Mouse (Mus musculus) heart, adult 9 months (tissue): ENCODE results near the gene Mapk1.

ENCODE experiments used
- DNase-seq, 2 experiments: peaks; one replicate each; pipeline ENCODE4 v3.0.0; 2022; ENCODE audit warnings: low spot score in 2 of 2

Gene Mapk1

DNA sequence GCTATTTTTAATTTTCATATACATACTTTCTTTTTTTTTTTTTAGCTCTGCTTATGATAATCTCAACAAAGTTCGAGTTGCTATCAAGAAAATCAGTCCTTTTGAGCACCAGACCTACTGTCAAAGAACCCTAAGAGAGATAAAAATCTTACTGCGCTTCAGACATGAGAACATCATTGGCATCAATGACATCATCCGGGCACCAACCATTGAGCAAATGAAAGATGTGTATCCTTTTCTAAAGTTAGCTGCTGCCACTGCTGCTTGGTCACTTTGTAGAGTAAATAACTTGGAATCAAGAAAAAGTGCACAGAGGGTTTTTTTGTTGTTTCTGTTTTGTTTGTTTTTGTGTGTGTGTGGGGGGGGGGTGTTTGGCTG, 32.7 kb downstream of the Mapk1 start:
- no peak for DNase-seq

DNA sequence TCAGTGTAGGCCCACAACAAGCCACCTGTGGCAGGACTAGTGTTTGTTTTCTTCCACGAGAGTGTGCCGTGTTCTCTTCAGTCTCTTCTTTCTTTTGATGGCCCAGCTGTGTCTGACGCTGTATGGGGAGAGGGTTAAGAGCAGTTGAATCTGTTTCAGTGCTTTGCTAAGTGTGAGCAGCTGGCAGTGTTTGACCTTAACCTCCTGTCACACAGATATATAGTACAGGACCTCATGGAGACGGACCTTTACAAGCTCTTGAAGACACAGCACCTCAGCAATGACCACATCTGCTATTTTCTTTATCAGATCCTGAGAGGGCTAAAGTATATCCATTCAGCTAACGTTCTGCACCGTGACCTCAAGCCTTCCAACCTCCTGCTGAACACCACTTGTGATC, 34.9 kb downstream of the Mapk1 start:
- DNase-seq = no peak

DNA sequence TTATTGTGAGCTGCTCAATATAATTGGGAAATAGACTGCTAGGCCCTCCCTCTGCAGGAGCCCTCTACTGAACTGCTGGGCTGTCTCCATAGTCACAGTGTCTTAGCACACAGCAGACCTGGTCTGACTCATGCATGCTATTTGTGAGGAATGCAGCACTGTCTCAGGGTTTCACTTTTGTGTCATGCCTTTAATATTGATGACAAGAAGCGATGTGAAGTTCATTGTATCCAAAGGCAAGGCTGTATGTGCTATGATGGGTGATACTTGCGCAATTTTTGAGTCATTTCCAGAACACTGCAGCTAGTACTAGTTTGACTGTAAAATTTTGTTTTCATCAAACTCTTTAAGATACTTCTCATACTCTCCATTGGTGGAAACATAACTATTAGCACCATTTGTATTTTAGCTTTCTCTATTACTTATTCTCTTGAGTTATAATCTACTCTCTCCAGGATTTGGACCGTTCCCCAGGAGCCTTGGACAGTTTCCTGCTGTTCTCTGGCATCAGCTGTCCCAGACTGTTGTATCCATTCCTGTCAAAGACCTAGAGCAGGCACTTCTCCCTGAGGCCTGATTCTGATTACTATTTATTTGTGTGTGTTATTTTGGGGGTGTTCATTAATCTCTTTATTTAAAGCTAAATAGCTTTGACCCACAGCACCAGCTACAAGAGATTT, 41.4 kb downstream of the Mapk1 start:
- DNase-seq = peak in 1 of 2 experiments; percentile 54

DNA sequence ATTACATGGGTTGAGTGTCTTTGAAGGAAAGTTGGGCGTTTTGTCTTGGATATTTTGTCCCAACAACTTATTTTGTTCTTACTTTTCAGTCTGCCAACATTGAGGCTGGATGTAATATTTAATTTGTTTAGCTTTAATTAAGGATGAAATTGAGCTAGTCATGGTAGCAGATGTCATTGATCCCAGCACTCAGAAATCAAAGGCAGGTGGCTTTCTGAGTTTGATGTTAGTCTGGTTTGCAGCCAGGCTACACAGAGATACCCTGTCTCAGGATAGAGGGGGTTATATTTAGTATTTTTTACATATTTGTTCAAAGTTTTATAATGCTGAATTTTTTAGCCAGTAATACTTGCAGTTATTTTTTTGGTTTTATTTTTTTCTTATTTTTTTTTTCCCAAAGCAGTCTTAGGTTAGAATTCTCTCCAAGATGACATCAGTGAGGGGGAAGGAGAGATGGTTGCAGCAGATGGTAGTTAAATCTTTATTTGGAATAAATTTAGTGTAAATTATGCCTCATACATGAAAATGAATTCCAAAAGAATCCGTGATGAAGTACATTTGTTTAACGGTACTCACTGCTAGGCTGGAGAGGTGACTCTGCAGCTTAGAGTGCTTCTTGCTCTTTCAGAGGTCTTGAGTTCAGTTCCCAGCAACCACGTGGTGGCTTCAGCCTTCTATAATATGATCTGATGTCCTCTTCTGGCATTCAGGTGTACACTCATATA, 47.0 kb downstream of the Mapk1 start:
- no peak for DNase-seq

DNA sequence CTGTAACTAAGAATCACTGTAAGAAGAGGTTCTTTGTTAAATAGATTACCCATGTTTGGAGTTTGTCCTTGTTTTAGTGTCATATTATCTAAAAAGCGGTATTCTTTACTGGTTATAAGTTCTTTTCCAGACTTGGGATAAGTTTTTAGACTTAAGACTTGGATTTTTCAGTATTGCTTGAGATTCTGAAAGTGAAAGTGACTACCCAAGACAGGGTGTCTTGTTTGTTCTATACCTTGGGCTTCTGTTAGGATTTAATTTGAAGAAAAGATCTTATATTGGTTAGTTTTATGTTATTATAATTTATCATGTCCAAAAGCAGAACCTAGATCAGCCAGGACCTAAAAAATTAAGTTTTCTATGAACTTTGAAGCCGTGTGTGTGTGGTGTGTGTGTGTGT, 50.6 kb downstream of the Mapk1 start:
- no peak for DNase-seq

DNA sequence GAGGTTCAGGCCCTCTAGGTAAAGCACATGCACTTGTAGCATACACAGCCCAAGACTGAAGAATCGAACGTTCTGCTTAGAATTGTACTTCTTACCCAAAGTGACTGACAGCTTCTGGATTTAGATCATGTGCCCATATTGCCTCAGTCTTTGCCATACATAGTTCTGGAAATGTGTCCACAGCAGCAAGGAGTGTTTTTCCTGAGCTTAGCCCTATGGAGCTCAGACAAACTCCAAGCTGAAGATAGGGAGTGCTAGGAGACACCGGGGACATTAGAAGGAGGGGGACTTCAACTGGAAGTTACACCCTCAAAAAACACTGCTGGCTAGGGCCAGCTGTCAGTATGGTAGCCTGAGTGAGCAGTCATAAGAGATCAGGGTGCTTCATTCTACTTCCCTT, 57.5 kb downstream of the Mapk1 start:
- DNase-seq = no peak

DNA sequence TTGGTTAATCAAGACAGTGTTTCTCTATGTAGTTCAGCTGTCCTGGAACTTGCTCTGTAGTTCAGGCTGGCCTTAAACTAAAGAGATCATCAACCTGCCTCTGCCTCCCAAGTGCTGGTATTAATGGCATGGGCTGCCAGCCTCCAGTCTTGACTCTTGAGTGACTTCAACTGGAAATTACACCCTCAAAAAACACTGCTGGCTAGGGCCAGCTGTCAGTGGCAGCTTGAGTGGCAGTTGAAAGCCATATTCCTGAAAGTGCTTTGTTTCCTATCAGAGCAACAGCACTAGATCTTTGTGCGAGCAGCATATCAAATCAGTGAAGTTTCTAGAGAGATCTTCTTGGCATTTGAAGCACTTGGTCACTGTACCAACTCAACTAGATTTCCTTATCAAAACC, 58.2 kb downstream of the Mapk1 start:
- no peak for DNase-seq

DNA sequence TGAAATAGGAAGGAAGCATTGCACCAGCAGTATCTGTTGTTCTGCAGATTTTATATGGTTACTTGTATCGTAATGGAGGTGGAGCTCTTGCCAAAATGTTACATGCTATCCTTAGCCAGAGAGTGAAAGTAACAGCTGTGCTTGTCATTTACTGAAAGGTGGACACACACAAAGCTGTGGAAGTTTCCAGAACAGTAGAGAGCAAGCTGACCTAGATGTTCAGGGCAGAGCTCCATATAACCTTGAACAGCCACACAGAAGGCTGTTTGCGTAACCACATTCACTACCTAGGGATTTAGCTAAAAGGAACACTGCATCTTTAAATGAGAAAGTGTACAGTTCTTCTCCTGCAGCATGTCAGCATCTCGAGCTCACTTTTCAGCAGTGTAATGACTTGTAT, 61.1 kb downstream of the Mapk1 start:
- peak; percentile 30 to 35 for DNase-seq

DNA sequence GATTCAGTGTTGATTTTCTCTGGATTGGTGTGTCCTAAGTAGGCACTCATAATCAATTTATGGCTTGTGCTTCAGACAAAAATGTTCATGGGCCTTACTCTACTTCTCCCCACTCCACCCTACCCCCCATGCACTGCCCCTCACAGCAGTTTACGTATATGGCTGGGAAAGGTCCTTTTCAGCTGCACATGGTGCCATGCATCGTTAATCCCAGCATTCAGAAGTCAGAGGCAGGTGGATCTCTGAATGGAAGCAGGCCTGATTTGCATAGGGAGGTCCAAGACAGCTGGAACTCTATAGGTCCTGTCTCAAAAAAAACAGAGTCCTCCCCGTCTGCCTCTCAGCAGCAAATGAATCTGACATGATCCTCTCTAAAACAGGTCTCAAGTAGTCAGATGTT, 62.1 kb downstream of the Mapk1 start:
- no peak for DNase-seq

DNA sequence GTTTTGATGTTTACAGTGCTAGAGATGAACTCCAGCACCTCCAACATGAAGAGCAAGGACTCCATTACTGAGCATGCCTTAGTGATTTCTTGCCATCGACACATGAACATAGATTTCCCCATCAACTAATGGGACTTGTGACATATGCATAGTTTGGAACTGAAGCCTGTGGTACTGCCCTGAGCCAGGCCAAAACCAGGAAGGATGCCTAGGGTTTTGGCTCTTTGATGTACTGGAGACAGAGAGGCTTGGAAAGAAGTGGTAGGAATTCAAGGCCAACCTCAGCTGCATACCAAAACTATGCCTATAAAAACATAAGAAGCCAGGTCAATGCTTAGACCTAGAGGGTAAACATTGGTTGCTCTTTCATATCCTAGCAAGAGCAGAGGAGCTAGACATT, 66.7 kb downstream of the Mapk1 start:
- no peak for DNase-seq

DNA sequence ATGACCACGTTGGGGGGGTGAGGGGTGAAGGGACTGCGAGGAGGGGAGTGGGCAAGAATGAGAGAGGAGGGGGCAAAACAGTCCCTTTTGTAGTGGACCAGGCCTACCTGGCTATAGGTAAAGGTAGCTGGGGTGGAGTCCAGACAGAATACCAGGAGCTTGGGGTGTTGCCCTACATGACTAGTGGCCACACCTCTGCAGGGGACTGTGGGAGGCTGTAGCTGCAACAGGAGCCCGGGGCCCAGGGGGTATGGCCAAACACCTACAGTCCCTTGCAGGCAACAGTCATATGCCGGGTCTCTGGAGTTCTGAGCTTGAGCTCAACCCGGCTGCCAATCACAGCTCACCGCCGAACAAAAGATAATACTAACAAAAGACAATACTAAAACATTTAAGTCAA, 68.9 kb downstream of the Mapk1 start:
- DNase-seq = no peak

DNA sequence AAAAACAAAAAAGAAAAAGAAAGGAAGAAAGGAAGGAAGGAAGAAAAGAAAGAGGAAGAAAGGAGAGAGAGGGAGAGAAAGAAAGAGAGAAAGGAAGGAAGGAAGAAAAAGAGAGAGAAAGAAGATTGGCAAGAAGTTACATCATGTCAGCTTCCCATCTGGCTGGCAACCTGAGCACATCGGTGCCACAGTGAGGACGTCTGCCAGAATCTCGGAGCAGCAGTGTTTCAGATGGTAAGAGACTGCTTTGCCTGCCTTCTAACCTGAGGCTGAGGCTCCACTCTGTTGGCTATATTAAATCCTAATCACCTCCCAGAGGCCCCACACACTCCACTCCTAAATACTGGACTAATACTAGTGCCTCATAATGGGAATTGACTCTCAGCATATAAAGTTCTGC, 70.7 kb downstream of the Mapk1 start:
- no peak for DNase-seq

DNA sequence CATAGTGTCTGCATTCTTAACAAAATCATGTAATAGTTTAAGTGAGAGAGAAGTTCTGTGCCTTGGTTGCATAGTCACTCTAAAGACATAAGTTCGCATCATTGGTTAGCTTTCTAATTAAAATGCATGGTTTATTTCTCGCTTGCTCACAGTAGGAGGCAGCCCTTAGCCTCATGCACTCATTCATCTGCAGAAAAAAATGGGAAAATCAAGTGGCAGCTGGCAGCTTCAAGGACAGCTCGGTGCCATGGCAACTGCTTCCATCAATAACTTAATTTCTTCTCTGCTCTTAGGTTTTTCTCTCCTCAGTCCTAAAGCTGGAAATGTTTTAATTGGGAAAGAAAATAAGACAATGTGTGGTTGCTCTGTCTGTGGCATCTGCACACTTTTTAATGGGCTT, 72.4 kb downstream of the Mapk1 start:
- no peak for DNase-seq

DNA sequence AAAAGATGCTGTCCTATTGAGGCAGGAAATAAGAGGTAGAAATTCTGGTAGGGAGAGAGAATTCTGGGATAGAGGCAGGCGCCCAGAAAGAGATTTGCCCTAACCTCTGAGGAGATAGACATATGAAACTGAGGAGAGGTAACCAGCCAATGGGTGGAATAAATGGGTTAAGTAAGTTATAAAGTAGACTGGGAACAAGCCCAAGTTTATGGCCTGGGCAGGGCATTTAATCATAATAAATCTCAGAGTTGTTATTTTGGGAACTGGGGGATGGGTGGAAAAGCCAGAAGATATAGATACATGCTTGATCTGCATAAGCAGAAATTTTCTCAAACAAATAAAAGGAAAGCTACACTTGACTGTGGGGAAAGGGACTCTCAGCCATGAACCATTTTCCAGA, 79.2 kb downstream of the Mapk1 start:
- no peak for DNase-seq

DNA sequence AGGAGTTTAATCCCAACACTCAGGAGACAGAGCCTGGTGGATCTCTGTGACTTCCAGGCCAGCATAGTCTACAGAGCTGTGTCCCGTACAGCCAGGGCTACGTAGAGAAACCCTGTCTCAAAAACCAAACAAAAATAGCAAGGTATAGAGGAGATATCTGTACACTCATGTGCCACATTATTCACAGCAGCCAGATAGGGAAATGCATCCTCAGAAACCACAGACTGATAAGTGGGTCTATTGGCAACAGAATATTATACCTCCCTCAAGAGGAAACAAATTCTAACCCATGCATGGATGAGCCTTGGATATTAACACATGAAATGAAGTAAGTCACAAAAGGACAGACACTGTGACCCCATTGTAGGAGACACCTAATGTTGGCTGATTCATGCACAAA, 84.4 kb downstream of the Mapk1 start:
- no peak for DNase-seq

DNA sequence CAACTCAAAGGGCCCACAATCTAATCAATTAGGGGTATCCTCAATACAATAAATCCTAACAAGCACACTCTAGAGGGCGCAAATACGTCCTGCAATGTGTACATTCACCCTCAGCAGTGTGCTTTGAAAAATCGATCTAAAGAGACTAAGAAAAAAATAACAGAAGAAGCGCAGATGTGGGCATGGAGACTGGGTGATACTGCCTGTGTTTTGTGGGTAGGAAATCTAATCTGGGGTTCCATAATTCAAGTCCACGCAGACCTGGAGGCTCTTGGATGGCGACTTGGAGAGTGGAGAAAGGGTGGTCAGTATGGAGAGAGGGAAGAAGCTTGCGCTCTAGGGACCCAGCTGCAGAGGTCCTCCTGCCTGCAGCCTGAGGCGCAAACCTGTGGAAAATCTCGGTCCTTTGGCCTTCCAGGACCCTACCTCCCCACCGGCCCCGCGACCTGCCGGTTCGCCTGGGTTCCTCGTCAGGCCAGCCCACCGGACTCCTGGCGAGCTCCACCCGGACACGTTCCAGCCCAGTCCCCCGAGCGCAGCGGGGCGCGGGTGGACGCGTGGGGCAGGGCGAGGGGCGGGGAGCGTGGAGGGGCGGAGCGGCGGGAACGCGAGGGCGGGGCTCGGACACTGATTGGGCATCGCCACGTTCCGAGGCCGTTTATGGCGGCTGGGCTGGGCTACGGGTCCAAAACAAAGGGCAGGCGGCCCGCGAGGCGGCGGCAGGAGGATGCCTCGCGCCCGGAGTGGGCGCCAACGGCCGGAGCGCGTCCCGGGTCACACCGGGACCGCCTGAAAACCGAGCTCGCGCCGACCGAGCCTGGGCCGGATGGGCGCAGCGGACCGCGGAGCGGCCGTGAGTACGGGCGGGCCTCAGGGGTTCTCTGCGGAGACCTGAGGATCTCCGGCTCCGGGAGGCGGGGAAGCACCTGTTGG, 86.6 kb downstream of the Mapk1 start, which contains the start of gene Ypel1:
Gene Ypel1 (plus strand): TSS at position 186 of the 933 bp plus-strand sequence.
- DNase-seq = peak; percentile 77 to 81

DNA sequence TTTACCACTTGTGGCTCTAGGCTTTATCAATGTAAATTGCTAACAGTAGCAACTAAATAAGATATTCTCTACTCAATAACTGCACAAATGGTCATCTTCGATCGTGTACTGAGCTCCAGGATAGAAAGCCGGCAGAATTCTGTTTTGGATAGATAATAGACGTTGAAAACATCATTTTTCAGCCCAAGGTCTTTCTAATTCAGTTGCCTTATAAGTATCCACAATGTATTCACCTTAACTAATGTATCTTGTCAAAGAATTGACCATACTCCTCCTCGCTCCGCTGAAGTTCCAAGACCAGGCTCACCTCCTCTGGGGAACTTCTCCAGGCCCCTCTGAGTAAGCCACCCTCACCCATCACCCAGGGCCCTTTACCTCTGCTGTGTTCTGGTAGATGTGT, 87.5 kb downstream of the Mapk1 start:
- DNase-seq = no peak

DNA sequence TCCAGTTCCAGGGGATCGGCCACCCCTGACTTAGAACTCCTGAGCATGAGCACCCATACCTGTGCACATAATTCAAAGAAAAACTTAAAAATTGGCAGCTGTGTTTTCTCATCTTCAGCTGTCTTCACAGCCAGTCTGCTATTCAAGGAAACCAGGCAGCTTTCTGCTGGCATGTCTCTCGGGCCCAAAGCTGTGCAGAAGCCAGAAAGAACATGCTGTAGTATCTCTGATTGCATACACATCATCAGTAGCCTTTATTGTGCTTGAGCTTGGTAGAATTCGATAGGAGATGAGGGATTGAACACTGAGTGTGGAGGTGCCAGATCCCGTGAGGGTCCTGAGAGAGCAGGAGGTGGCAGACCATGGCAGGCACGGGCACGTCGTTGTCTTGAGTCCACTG, 89.8 kb downstream of the Mapk1 start:
- no peak for DNase-seq

DNA sequence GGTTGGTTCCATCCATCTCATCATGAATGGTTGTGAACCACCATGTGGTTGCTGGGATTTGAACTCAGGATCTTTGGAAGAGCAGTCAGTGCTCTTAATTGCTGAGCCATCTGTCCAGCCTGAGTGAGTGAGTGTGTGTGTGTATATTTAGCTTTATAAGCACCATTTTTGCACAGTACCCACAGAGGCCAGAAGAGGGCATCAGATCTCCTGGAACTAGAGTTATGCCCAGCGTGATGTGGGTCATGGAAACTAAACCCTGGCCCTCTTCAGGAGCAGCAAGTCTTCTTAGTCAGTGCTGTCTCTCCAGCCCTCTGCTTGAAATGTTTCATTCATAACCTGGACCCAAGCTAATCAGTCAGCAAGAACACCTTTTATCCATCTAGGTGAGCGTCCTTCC, 93.1 kb downstream of the Mapk1 start:
- no peak for DNase-seq

DNA sequence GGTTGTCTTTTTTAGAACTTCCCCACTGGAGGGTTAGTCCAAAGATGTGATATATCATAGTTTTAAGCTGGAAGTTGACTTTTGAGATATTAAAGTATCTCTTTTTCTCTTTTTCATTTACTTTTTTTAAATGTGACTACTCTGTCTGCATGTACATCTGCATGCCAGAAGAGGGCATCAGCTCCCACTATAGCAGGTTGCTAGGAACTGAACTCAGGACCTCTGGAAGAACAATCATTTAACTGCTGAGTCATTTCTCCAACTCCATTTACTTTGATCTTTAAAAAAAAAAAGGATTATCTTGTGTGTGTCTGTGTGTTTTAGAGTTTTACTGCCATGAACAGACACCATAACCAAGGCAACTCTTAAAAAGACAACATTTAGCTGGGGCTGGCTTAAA, 93.7 kb downstream of the Mapk1 start:
- DNase-seq = no peak

DNA sequence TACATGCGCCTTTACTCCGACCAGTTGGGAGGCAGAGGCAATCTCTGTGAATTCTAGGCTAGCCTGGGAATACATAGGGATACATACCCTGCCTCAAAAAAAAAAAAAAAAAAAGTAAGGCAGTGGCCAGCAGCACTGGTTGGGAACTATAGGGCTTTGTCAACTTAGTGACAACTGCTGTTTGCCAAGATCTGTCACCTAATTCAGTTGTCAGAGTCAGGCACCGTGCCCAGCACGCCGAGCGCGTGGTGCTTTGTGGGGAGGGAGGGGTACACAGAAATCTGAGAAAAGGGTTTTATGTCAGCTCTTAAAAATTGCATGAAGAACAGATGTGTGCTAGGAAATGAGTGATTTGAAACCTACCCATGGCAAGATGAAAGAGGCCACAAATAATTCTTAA, 94.9 kb downstream of the Mapk1 start:
- no peak for DNase-seq

DNA sequence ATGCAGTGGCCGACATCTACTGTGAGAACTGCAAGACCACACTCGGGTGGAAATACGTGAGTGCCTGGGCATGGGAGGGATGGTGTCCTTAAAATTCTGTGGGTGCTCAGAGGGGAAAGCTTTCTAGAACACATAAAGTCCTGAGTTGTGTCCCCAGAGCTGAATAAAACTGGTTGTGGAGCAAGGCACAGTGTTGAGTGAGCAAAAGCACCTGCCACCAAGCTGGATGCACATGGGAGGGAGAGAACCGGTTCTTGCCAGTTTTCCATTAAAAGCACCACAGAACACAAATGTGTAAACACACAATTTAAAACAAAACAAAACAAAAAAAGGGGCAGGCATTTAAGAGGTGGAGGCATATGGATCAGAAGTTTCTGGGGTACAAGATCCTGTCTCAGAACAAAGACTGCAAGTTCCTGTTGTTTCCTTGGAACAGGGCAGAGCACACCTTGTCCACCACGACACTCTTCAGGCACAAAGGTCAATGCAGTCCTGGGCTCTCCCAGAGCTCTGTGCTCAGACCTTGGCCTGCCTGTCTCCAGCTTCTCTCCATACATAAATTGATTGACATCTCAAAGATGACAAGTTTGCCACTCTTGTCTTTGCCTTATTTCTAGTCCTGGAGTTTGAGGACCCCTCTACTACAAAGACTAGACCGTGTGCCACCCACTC, 99.1 kb downstream of the Mapk1 start:
- no peak for DNase-seq
